Mouse (Mus musculus): ENCODE data around the gene Tcp11l2.

Tcp11l2 gene

DNA sequence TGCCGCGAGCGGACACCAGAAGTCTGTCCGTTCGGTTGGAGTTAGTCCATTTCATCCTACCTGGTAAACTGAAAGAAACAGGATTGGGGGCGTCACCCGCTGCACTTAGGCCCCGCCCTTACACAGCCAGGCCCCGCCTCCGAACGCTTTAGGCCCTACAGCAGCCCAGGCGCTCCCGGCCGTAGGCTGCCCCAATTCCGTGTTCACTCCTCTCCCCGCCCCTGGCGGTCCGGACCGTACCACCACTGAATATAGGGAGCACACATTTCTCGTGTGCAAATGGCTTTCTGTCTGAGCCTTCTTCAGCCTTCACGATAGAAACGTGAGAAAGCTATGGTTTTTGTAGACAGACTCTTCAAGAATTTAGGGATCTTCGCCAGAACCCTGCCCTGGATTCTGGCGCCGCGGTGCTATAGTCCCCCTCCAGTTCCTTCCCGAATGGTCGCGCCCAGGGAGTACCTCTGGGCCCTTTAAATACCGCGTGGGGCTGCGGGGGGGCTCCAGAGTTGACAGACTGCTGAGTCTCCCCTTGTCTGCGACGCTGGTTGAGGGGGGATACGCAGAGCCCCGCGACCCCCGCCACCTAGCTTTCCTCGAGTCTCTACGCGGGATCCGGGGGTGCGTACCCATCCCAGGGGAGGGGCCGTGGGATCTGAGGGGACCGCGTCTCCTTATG, at the start of gene Tcp11l2:
Gene Tcp11l2, plus strand, starts transcription at position 232 of the 676 bp plus-strand sequence.
- DNase-seq (ENCODE audit: low spot score in 2 of 2) = peak; percentile 92 to 94

DNA sequence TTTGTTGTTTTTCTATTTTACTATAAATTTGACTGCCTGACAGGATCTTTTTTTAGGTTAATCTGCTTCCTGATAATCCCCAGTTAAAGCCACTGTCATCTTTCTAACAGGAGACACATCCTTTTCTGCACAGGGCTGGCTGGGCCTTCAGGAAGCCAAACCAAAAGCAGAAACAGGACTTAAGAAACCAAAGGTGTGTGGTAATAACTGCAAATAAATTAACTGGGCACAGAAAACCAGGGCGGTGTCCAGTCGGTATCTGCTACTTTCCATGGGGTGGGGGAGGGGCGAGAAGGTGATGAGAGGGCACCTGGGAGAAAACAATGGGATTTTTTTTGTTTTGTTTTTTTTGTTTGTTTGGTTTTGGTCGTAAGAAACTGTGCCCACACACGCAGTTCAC, 49.4 kb upstream of the Tcp11l2 start:
- no peak for DNase-seq (ENCODE audit: low spot score in 2 of 2)

DNA sequence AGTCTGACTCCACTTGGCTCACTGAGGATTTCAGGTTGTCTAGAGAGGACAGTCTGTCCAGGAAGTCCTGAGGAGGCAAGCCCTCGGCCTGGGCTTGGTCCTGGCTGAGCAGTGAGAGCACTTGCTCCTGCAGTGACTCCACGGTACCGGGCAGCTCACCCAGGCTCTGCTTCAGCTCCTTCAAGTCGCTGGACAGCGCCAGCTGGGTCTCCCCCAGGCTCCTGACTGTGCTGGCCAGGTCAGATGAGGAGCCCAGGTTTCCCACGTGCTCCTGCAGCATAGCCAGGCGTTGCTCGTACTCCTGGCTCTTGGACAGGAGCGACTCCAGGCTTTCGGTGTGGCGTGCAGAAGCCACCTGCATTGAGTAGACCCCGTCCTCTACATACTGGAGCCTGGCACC, 48.8 kb upstream of the Tcp11l2 start:
- no peak for DNase-seq (ENCODE audit: low spot score in 2 of 2)

DNA sequence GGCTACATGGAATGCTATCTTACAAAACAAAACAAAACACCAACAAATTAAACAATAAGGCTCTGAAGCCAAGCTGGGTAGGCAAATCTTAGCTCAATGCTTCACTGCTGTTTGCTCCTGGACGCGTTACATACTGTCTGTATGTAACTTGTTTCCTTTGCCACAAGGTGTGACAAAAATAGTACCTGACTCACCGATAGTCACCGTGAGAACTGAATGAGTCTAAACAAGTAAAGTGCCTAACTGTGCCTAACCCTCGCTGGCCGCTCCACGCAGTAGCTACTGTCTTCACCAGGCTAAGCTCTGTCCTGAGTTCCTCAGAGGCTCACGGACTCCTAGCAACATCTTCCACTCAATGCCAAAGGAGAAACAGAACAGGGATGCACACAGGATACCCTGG, 46.0 kb upstream of the Tcp11l2 start:
- DNase-seq (ENCODE audit: low spot score in 2 of 2) = no peak

DNA sequence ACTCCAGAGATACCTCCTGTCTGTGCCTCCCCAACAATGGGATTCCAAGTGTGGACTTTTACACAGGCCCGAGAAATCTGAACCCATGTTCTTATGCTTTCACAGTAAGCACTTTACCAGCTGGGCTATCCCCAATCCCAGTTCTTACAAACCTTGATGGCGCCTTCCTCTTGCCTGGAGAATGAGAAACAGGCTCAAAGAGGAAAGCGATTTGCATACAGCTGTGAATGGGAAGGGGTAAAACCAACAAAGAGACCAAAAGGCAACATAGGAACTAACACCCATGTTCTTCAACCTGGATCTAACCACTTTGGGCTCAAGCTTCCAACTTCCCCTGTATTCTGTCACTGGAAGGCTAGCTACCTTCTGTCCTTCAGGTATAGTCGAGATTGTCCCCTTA, 44.9 kb upstream of the Tcp11l2 start:
- DNase-seq (ENCODE audit: low spot score in 2 of 2) = no peak

DNA sequence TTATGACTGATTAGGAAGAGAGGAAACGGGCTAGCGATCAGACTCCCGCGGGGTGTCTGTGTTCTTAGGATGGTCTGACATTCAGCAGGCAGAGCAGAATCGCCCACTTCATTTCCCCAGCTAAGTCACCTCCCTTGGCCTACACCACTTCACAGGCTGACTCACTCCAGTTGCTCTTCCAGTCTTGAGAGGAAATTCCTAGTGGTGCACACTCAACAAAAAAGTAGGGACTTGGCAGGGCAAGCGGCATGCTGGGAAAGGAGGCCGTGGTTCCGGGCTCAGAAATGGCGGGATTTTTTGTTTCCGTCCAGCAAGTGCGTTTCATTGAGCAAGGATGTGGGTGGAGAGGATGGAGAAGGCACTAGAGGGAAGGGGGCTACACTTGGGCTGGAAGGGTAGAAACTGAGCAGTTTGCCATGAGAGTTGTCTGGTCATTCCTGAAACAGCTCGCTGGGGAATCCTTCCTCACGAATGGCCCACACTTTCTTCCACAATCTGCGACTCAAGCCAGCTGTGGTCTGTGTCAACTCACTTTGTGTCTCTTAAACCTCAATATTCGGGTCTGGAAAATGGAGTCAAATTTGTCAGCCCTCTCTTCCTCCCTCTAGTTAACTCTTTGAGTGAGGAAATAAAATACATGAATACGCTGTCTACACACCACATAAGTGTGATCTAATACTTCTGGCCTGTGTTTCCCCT, 44.1 kb upstream of the Tcp11l2 start:
- peak in 1 of 2 experiments; percentile 39 for DNase-seq (ENCODE audit: low spot score in 2 of 2)

DNA sequence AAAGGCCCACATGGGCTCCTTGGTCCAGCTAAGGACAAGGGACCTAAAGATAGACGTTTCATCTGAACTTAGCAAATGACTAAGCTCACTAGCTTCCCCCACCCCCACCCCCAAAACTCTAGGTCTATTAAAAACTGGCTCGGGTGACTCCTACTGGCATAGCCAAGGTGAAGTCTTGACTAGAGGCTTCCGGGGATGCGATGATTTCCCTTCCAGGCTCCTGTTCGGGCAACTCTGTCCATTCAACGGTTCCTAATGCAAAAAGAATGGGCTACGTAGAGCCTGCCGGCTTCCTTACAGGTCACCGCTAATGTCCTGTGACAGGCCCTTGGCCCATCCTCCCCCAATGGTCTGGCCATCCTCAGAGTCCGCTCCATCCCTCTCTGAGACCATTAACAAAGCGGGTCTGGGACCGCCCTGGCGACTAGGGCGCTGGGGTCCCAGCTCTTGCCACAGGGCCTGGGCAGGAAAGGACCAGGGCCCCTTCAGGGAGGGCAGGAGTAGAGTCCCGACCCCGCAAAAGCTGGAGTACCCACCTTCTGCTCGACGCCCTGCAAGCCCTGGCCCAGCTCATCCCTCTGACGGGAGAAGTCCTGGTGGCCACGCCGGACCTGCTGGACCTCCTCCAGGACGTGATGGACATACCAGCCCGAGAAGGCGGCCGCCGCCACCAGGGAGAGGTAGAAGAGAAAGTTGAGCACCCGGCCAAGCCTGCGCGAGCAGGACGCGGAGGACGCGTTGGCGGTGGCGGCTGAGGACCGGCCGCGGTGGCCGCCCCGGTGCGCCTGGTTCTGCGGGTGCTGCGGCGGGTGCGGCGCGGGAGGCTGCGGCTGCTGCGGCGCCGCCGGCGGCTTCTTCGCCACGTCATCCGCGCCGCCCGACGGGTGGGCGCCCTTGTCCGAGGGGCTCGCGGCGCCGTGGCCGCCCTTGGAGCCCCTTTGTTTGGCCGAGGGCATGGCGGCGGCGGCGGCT, 43.2 kb upstream of the Tcp11l2 start:
- DNase-seq (ENCODE audit: low spot score in 2 of 2) = peak in 1 of 2 experiments; percentile 28

DNA sequence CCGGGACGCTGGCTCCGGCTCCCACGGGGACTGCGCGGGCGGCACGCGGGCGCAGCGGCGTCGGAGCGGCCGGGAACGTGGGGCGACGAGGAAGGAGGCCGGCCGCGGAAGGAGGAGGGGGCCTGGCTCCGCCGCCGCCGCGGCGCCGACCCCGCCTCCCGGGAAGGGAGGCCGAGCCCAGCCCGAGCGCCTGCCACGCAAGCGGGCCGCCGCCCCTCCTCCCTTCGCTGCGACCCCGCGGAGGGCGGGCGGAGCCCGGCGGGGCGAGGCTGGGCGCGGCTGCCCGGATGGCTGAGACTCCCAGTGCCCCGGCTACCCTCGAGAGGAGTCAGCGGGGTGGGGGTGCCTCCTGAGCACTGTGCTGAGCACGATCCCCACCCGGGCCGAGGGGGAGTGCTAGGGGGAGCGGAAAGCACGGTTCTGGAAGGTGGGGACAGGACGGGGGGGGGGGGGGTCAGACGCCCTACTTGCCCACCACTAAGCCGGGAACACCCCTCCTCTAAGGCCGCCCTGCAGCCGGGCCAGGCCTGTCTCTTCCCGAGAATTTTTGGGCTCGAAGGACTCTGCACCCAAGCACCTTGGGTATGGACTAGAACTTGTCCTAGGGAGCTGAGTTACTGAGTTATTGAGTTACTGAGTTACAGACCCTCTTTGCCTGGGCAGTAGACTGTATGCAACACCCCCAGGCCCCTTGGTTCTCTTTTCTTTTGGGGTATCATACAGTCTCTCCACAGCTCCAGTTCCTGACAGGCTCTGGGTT, 42.3 kb upstream of the Tcp11l2 start, which contains the start of gene Ckap4:
Gene Ckap4, minus strand, starts transcription at position 151 of the 760 bp plus-strand sequence.
- no peak for DNase-seq (ENCODE audit: low spot score in 2 of 2)

DNA sequence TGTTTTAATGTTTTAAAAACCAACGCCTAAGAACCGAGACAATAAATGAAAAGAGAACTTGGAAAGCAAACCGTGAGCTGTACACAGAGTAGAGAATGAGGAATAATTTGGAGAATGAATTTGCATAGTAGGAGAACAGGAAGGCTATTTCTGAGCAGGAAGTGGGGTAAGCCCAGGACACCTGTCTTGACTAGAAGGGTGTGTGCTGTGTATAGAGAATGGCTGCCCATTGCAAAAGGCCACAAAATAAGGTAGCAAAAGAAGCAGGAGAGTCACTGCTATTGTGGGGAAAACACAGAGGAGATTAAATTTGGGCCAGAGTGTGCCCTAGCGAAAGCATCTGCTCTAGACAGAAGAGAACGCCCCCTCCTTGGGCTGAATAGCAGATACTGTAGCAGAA, 41.0 kb upstream of the Tcp11l2 start:
- DNase-seq (ENCODE audit: low spot score in 2 of 2) = no peak

DNA sequence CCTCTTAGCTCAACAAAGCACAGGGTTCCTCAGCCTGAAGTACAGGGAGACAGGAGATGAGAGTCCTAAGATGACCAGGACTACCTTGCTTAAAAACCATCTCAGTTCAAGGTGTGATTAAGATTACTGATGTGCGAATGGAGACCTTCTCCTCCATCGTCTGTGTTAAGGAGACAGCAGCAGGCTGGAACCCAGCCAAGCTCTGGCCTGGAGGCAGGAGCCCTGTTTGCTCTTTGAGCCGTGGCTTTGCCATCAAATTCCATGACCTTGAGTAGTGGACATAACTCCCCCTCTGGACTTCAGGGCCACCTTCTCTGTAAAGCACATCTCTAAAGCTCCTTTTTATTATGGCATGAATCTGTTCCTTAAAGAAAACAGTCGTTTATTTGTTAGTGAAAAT, 40.6 kb upstream of the Tcp11l2 start:
- no peak for DNase-seq (ENCODE audit: low spot score in 2 of 2)

DNA sequence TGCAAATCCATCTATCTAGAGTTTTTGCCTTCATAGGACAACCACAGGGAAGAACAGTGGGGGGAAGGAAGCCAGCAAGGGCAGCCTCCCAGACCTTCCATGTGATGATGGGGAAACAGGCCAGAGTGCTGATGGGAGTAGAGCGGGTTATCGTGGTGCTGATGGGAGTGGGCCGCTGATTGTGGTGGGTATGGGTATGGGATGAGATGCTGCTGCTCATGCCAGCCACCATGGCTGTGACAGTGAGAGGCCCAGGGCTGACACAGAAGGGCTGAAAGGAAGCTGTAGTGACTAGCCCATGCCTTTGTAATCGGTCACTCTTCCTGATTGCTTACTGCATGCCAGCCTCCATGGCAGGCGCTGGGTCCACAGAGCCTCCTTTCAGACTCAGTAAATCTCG, 36.8 kb upstream of the Tcp11l2 start:
- no peak for DNase-seq (ENCODE audit: low spot score in 2 of 2)

DNA sequence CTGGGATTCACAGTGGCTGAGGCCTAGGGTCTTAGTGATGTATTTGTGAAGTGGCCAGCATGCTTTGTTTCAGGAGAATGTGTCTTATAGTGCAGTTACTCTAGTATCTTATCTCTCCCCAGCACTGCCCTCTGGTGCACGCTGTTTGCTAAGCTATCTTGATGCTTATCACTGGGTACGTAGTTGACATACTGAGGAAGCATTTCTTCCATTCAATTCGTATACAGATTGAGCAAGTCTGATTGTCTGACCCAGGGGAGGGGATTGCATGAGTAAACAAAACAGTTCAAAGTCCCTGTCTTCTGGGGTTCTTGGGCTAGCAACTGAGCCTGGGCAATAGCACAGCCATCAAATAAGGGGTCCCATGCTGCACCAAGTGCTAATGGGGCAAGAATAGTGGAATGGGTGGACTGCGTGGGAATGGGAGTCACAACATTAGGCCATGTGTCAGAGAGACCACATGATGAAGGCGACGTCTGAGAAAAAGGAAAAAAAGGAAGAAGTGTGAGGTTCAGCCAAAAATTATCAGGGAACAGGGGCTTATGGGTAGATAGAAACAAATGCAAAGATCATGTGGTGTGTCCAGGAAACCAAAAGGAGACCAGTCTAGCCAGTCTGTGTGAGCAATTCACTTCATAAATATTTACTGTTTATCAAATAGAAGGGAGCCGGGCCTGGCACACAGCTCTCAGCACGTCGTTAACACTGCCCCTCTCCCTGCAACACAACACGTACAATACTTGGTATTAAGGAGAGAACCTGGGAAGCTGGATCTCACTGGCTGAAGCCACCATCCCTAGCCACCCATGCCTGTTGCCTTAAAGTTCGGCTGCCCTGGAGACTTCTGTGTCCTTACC, 33.4 kb upstream of the Tcp11l2 start:
- no peak for DNase-seq (ENCODE audit: low spot score in 2 of 2)

DNA sequence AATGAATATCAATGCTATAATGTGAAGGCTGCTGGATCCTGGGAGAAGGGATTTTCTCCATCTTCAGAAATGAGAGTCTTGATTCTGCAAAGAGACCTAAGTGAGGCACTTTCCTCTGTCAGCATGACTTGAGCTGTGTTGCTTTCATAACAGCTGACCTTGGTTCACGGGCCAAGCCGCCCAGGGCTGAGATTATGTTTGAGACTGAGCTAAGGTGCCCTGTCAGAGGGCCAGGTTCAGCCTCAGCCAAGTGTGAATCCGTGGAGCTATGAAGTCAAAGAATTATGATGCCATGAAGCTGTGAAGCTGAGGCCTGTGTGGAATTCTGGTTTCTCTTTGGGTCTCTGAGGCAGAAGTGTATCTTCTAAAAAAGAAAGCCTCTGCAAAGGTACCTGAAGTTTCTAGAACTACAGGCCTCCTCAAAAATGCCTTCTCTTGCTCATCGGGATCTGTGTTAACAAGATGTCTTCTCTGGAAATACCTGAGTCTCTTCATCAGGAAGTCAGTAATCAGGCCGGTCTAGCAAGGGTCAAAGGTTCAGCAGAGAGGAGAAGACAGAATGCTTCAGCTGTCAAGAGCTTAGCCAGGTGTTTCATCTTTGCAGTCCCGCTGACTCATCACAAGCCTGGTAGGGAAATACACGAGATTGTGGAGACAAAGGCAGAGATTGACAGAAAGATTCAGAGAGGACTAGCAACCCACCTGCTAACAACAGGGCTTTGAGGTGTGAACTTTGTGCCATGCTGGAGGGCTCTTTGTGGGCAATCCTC, 31.4 kb upstream of the Tcp11l2 start:
- no peak for DNase-seq (ENCODE audit: low spot score in 2 of 2)

DNA sequence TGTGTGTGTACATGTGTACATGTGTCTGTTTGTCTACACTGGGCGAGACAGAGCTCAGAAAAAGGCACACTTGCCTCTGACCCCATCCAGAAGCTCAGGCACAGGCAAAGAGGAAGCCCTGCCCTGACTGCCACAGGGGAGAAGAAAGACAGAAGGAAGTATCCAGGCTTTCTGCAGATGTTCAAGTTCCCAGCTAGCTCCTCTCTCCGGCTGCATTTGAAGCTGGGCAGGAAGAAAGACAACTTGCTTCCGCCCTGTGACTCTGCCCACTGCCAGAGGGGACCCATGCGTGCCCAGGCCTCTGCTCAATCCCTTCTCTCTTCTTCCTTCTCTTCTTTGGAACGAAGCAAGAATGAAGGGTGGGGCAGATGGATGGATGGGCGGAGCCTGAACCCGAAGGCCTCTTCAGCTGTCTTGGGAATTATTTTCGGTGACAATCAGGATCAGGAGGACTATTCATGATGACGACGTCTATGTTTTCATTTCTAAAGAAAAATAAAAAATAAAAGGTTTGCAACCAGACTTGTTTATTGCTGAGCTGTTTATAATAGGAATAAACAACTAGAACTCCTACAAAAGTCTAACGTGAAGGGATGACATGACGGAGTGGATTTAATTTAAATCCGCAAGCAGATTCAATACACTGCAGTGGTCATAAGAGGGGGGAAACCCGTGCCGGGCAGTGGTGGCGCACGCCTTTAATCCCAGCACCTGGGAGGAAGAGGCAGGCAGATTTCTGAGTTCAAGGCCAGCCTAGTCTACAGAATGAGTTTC, 27.1 kb upstream of the Tcp11l2 start:
- DNase-seq (ENCODE audit: low spot score in 2 of 2) = no peak

DNA sequence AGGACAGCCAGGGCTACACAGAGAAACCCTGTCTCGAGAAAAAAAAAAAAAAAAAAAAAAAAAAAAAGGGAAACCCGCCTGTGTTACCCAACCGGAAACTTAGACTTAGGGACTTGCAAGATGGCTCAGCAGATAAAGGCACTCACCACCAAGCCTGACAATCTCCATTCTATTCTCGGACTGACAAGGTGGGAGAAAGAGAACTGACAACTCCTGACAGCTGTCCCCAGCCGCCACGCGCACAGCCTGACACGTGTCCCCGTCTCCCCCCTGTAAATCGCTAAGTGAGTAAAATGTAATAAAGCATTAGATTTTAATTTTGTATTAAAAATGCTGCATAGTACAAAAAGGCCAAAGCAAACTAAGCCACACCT, 26.5 kb upstream of the Tcp11l2 start:
- DNase-seq (ENCODE audit: low spot score in 2 of 2) = no peak

DNA sequence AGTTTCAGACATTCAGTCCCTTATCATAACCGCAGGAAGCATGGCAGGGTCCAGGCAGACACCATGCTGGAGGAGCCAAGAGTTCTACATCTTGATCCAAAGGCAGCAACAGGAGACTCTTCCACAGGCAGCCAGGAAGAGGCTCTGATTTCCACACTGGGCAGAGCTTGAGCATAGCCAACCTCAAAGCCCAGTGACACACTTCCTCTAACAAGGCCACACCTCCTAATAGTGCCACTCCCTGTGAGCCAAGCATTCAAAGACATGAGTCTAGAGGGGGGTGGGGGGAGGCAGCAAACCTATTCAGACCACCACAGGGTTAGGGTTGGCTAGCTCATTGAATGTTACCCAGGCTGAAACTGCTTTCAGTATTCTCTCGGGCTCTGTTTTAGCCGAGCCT, 24.6 kb upstream of the Tcp11l2 start:
- no peak for DNase-seq (ENCODE audit: low spot score in 2 of 2)

DNA sequence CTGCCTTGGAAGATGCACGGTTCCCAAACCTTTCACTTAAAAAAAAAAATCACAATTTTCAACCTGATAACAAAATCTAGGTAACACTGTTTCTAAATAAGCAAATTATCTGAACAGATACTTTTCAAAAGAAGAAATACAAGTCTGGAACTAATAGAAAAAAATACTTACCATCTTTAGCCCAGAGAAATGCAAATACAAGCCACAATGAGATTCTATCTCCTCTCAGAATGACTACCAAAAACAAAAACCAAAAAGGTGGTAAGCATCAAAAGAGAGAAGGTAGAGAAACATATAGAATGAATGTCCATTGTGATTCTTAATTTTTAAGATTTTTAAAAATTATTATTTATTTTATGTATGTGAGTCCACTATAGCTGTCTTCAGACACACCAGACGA, 23.9 kb upstream of the Tcp11l2 start:
- DNase-seq (ENCODE audit: low spot score in 2 of 2) = no peak

DNA sequence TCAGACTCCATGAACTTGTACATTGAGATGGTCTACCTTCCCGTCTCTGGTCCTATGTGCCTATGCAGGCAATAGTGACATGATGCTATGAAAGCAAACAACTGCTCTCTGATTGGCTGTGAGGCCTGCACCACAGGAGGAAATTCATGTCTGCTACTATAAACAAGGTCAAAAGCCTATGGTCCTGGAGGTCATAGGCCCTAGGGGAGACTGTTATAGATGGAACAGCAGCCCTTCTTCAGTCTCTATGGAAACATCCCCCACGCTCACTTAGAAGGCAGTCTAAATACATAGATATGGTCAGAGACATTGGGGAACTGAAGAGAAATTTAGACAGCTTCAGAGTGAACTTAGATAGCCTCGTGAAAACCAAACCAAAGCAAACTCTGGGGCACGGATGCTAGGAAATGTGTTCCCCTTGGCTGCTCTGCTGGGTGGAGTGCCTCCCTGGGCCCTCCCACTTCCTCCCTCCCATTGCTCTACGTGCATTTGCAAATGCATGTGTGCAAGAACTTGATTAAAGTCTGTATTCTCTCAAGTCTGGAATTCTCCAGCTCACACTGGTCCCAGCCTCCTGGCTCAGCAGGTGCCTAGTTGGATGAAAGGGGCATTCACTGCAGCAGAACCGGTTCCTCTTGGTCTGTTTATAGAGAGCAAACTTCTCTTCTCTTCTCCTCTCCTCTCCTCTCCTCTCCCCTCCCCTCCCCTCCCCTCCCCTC, 22.0 kb upstream of the Tcp11l2 start:
- DNase-seq (ENCODE audit: low spot score in 2 of 2) = no peak

All from right cerebral cortex, adult 2 months (tissue).